Mouse (Mus musculus) heart, embryonic 12.5 days (tissue): ENCODE data around the gene Itsn1. TPM values are rescaled to one million over a fixed set of nuclear protein-coding genes. Genes with fewer than 3 reads are reported as not detected.

ENCODE experiments used
- ATAC-seq: fragments of 200-750 bp; cut with Nextera tagmentation; 2 replicates; pipeline ENCODE4 v1.8.0; 2017; ENCODE audit warnings: moderate TSS enrichment, moderate library complexity; ENCODE audit not compliant: insufficient number of reproducible peaks, low FRiP score
- H3K27ac ChIP-seq: fragments of 300-500 bp; sonication (generic); 2 replicates; pipeline ENCODE4 v1.5.1; 2016; ENCODE audit warnings: mild to moderate bottlenecking, moderate library complexity; ENCODE audit not compliant: poor library complexity, severe bottlenecking
- H3K27me3 ChIP-seq: fragments of 300-500 bp; sonication (generic); replicated peaks from 2 replicates; pipeline ENCODE4 v1.6.1; 2016; ENCODE audit warnings: mild to moderate bottlenecking, moderate library complexity
- H3K36me3 ChIP-seq: fragments of 300-500 bp; sonication (generic); 2 replicates; pipeline ENCODE4 v1.6.1; 2016; ENCODE audit warnings: mild to moderate bottlenecking, moderate library complexity
- H3K4me1 ChIP-seq: fragments of 300-500 bp; sonication (generic); replicated peaks from 2 replicates; pipeline ENCODE4 v1.6.1; 2016; ENCODE audit warnings: mild to moderate bottlenecking
- H3K4me2 ChIP-seq: fragments of 300-500 bp; sonication (generic); 2 replicates; pipeline ENCODE4 v1.6.1; 2016; ENCODE audit warnings: mild to moderate bottlenecking, moderate library complexity
- H3K4me3 ChIP-seq: fragments of 300-500 bp; sonication (generic); 2 replicates; pipeline ENCODE4 v1.5.1; 2016; ENCODE audit warnings: mild to moderate bottlenecking
- H3K9ac ChIP-seq: fragments of 300-500 bp; sonication (generic); 2 replicates; pipeline ENCODE4 v1.6.1; 2016; ENCODE audit warnings: mild to moderate bottlenecking, moderate library complexity
- H3K9me3 ChIP-seq: fragments of 300-500 bp; sonication (generic); replicated peaks from 2 replicates; pipeline ENCODE4 v1.6.1; 2016; ENCODE audit warnings: mild to moderate bottlenecking, moderate library complexity
- whole genome bisulfite sequencing: fragments of 180-500 bp; shearing (Covaris S2); methylation state at CpG from one replicate; pipeline ENCODE4 v1.1.7; 2016; 5-methylcytosine and 5-hydroxymethylcytosine counted together
- polyA plus RNA-seq: library from polyadenylated mRNA; unstranded; fragments of >200 nt; fragmentation: Nextera tagmentation; extraction: Ambion mirVana; gene quantifications from 2 replicates; pipeline ENCODE4 v1.2.1, GENCODE M21; 2016

Gene Itsn1
- polyA plus RNA-seq, 1 experiment from 2014 or later: 29.7 TPM

GRCm38 (mm10) chr16:91770662-91771061 is 41.6 kb downstream of the Itsn1 start:
- H3K4me1 ChIP-seq: peaks cover 60% of the 10 kb centered on the region
- H3K27ac ChIP-seq: peak overlapping the region; percentile 37; the same call in 1 of the 2 replicates
- ATAC-seq: no peak
- H3K9me3 ChIP-seq: no peaks in the 10 kb centered on the region
- H3K4me2 ChIP-seq: no peak overlapping the region
- H3K9ac ChIP-seq: no peak overlapping the region
- no peaks in the 10 kb centered on the region for H3K36me3 ChIP-seq
- no peak overlapping the region for H3K4me3 ChIP-seq
- 45% methylated on average over 5 of the region's 5 CpGs for WGBS
- H3K27me3 ChIP-seq: no peaks in the 10 kb centered on the region

DNA sequence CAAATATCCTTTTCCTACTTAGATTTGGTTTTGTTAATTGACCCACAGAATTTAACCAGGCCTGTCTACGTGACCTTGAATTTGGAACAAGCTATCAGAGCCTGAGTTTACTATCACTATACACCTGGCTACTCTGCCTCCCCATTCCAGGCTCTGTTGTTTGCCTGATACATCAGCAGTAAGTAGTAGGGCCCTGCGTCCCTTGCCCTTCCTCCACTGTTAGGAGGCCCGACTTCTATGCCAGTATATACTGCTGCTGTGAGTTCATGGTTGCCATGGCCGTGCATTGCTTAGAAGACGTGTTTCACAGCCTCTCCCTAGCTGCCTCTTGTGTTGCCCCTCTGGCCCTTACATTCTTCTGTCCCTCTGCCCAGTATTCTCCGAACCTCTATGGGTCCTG is 42.3 kb downstream of the Itsn1 start:
- Histone ChIP-seq H3K36me3 (no peaks in the 10 kb centered on the region), H3K9ac (0 out of 2 replicates have a peak overlapping the region, but pooled peaks have one; percentile 8), H3K4me3 (no peak overlapping the region), H3K4me2 (no peak overlapping the region), H3K9me3 (no peaks in the 10 kb centered on the region), H3K4me1 (peaks cover 55% of the 10 kb centered on the region), H3K27ac (peak overlapping the region; percentile 44), H3K27me3 (no peaks in the 10 kb centered on the region)
- WGBS: 56% methylated on average over 6 of the region's 6 CpGs
- ATAC-seq: no peak

GRCm38 (mm10) chr16:91772586-91772985 is 43.5 kb downstream of the Itsn1 start:
- Histone ChIP-seq H3K27me3 (no peaks in the 10 kb centered on the region), H3K27ac (no peak overlapping the region), H3K36me3 (no peaks in the 10 kb centered on the region), H3K4me1 (peaks cover 44% of the 10 kb centered on the region), H3K9me3 (no peaks in the 10 kb centered on the region), H3K9ac (no peak overlapping the region), H3K4me3 (no peak overlapping the region), H3K4me2 (no peak overlapping the region)
- ATAC-seq: no peak
- 83% methylated on average over 7 of the region's 7 CpGs for WGBS

GRCm38 (mm10) chr16:91779576-91779975 is 50.5 kb downstream of the Itsn1 start:
- H3K4me2 ChIP-seq: no peak overlapping the region
- no peak overlapping the region for H3K9ac ChIP-seq
- peaks cover 12% of the 10 kb centered on the region for H3K36me3 ChIP-seq
- no peaks in the 10 kb centered on the region for H3K27me3 ChIP-seq
- H3K27ac ChIP-seq: no peak overlapping the region
- 73% methylated on average over 10 of the region's 10 CpGs for WGBS
- peaks cover 17% of the 10 kb centered on the region for H3K4me1 ChIP-seq
- no peak for ATAC-seq
- H3K9me3 ChIP-seq: no peaks in the 10 kb centered on the region
- no peak overlapping the region for H3K4me3 ChIP-seq

- Histone ChIP-seq H3K27ac (no peak overlapping the region), H3K4me3 (no peak overlapping the region), H3K4me2 (no peak overlapping the region), H3K9me3 (no peaks in the 10 kb centered on the region), H3K4me1 (peaks cover 17% of the 10 kb centered on the region), H3K27me3 (no peaks in the 10 kb centered on the region), H3K36me3 (peaks cover 18% of the 10 kb centered on the region), H3K9ac (no peak overlapping the region)
- WGBS: 75% methylated on average over 7 of the region's 7 CpGs
- ATAC-seq: no peak
Observed at GRCm38 (mm10) chr16:91780151-91780550, 51.1 kb downstream of the Itsn1 start.

DNA sequence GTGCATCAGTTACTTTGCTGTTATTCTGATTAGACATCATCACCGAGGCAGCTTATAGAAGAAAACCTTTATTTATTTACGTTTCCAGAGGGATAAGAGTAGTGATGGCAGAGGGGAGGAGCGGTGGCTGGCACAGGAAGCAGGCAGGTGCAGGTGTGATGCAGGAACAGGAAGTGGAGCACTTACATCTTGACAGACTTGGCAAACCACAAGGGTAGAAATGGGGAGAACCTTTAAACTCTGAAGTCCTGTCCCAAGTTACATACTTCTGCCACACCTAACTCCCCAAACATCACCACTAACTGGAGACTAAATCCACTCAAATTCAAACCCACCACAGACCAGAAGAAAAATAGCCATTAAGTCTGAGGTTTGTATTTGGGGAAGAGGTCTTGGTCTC is 51.7 kb downstream of the Itsn1 start:
- Histone ChIP-seq H3K9ac (no peak overlapping the region), H3K27me3 (no peaks in the 10 kb centered on the region), H3K4me3 (no peak overlapping the region), H3K9me3 (no peaks in the 10 kb centered on the region), H3K36me3 (peaks cover 18% of the 10 kb centered on the region), H3K4me2 (no peak overlapping the region), H3K27ac (no peak overlapping the region), H3K4me1 (peaks cover 15% of the 10 kb centered on the region)
- WGBS: 79% methylated on average over 3 of the region's 3 CpGs
- no peak for ATAC-seq

- H3K9me3 ChIP-seq: no peaks in the 10 kb centered on the region
- H3K9ac ChIP-seq: no peak overlapping the region
- H3K27me3 ChIP-seq: no peaks in the 10 kb centered on the region
- no peak overlapping the region for H3K27ac ChIP-seq
- H3K4me1 ChIP-seq: peaks cover 29% of the 10 kb centered on the region
- no peak overlapping the region for H3K4me3 ChIP-seq
- peaks cover 34% of the 10 kb centered on the region for H3K36me3 ChIP-seq
- 85% methylated on average over 7 of the region's 7 CpGs for WGBS
- ATAC-seq: no peak
- no peak overlapping the region for H3K4me2 ChIP-seq
Observed at GRCm38 (mm10) chr16:91783191-91783590, 54.1 kb downstream of the Itsn1 start.

- Histone ChIP-seq H3K9me3 (no peaks in the 10 kb centered on the region), H3K4me2 (no peak overlapping the region), H3K9ac (no peak overlapping the region), H3K36me3 (peaks cover 39% of the 10 kb centered on the region), H3K4me1 (peaks cover 36% of the 10 kb centered on the region), H3K27me3 (no peaks in the 10 kb centered on the region), H3K4me3 (no peak overlapping the region), H3K27ac (no peak overlapping the region)
- no peak for ATAC-seq
- WGBS: 76% methylated on average over 6 of the region's 6 CpGs
Observed at GRCm38 (mm10) chr16:91784298-91784697, 55.2 kb downstream of the Itsn1 start.

DNA sequence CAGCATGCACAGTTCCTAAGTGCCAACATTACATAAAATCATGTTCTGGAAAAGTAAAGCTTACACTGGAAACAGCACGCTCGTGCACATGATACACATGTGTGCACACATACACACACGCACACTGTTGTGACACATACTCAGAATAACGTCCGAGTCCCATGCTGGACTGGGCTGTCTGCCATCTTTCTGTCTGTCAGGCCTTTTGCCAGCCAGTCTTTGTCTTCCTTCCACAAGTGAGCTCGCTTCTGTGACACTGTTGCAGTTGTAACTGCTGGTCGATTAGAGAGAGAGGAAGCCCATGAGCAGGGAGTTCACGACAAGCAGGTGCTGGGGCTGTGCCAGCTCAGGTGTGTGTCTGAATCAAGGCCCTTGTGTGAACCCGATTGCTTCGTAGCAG is 57.3 kb downstream of the Itsn1 start:
- Histone ChIP-seq H3K9me3 (no peaks in the 10 kb centered on the region), H3K4me3 (no peak overlapping the region), H3K36me3 (peaks cover 39% of the 10 kb centered on the region), H3K4me2 (no peak overlapping the region), H3K27ac (peak overlapping the region; percentile 48), H3K27me3 (no peaks in the 10 kb centered on the region), H3K4me1 (peaks cover 40% of the 10 kb centered on the region), H3K9ac (no peak overlapping the region)
- ATAC-seq: no peak
- 69% methylated on average over 10 of the region's 10 CpGs for WGBS

- peaks cover 60% of the 10 kb centered on the region for H3K4me1 ChIP-seq
- ATAC-seq: peak; percentile 86
- no peaks in the 10 kb centered on the region for H3K9me3 ChIP-seq
- H3K9ac ChIP-seq: no peak overlapping the region
- no peak overlapping the region for H3K4me3 ChIP-seq
- 24% methylated on average over 6 of the region's 6 CpGs for WGBS
- H3K4me2 ChIP-seq: no peak overlapping the region
- H3K27me3 ChIP-seq: no peaks in the 10 kb centered on the region
- peak overlapping the region; percentile 83 for H3K27ac ChIP-seq
- H3K36me3 ChIP-seq: peaks cover 25% of the 10 kb centered on the region
Observed at GRCm38 (mm10) chr16:91789728-91790127, 60.6 kb downstream of the Itsn1 start.

- peak overlapping the region; percentile 76 for H3K27ac ChIP-seq
- H3K4me2 ChIP-seq: no peak overlapping the region
- H3K4me1 ChIP-seq: peaks cover 45% of the 10 kb centered on the region
- peaks cover 33% of the 10 kb centered on the region for H3K36me3 ChIP-seq
- WGBS: 71% methylated on average over 8 of the region's 8 CpGs
- no peak overlapping the region for H3K4me3 ChIP-seq
- H3K27me3 ChIP-seq: no peaks in the 10 kb centered on the region
- H3K9me3 ChIP-seq: no peaks in the 10 kb centered on the region
- H3K9ac ChIP-seq: no peak overlapping the region
- ATAC-seq: no peak
Observed at GRCm38 (mm10) chr16:91792477-91793196, 63.6 kb downstream of the Itsn1 start.
